9 mouse cellular contexts compared by ENCODE assay signal in the genomic region with DNA sequence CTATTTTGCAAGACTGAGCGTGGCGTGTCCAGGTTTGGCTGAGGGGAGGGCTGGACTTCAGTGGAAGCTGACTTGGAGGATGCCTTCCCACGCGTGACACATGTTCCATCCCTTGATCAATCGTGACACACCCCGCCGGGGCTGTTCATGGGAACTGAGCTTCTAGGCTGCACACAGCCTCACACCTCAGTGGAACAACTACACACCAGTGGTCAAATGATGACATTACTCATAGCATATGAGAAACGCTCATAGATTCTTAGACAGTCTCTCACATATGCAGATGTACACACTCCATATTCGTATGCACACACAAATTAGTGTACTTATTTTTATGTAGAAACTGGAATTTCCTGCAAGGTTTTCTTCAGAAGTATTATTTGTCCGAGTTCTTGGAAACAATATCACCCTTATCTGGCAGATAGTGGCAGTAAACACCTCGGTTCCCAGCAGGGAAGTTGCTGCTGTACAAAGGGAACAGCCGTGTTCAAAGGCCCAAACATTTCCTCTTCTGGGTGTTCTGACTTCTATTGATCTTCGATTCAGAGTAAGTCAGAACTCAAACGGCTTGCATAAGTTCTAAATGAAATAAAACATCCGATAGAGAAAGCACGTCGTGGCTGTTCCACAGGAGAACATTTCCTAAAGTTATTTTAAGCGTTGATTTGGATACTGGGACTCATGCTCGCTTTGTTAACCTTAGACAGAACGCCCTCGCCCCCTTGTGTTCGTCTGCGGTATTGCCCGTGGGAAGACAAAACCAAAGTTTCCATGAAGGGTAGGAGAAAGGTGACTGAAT.
DNase-seq lines count a peak whose midpoint lies in the region; ATAC-seq and TF ChIP-seq lines count a peak whose summit lies in the region.
"Had no signal": no experiment of that assay in that cellular context is flagged by ENCODE, and none has a peak within 500 bp of the region (broad histone marks: within the 10 kb centered on the region; RNA-seq: fewer than 3 reads in every experiment).

No protein-coding gene starts in this region.

- H3K4me1 ChIP-seq in ES-Bruce4 (ENCODE audit: control insufficient read depth, insufficient read depth, low read length): no peaks in the 10 kb centered on the region
- no peaks in the 10 kb centered on the region for H3K4me1 ChIP-seq in forebrain, embryonic 14.5 days (ENCODE audit: control insufficient read depth, insufficient read depth, low read length)
- H3K4me1 ChIP-seq in heart, postnatal 0 days (ENCODE audit: control insufficient read depth, insufficient read depth): no peaks in the 10 kb centered on the region
- H3K4me1 ChIP-seq in olfactory bulb, adult 2 months (ENCODE audit: control insufficient read depth, insufficient read depth, low read length): no peaks in the 10 kb centered on the region; the same call in 1 of the 2 replicates
- H3K4me1 ChIP-seq in thymus, adult 2 months (replicated peaks; ENCODE audit: control insufficient read depth, insufficient read depth, low read length): no peaks in the 10 kb centered on the region
- H3K4me1 ChIP-seq: liver, embryonic 15.5 days had no signal

- TF ChIP-seq EP300 in ES-Bruce4 (IDR thresholded peaks at IDR 0.05; ENCODE audit: insufficient read depth, low read depth, low read length): no peak
- no peak for TF ChIP-seq EP300 in heart, postnatal 0 days (IDR thresholded peaks at IDR 0.05; ENCODE audit: low read depth)

- no peaks in the 10 kb centered on the region for H3K27me3 ChIP-seq in ES-Bruce4 (ENCODE audit: control insufficient read depth, insufficient read depth, low read length, poor library complexity, severe bottlenecking)
- no peaks in the 10 kb centered on the region for H3K27me3 ChIP-seq in forebrain, embryonic 14.5 days (replicated peaks; ENCODE audit: control insufficient read depth, insufficient read depth, low read length)
- no peaks in the 10 kb centered on the region for H3K27me3 ChIP-seq in heart, postnatal 0 days (ENCODE audit: control insufficient read depth, insufficient read depth, low read length)
- no peaks in the 10 kb centered on the region for H3K27me3 ChIP-seq in thymus, adult 2 months (ENCODE audit: control insufficient read depth, insufficient read depth, low read length)
- H3K27me3 ChIP-seq: liver, embryonic 15.5 days had no signal

- peak; percentile 53 for DNase-seq in c-Kit-positive CD71-positive TER-119-positive erythroid progenitor cells, embryonic 14.5 days (ENCODE audit: low spot score)
- peak; percentile 88 for DNase-seq in forebrain, embryonic 14.5 days (ENCODE audit: low spot score)
- DNase-seq in heart, postnatal 0 days (ENCODE audit: low spot score): peak; percentile 73
- DNase-seq in kidney, postnatal 25 days: peak; percentile 70 to 91
- peak; percentile 69 to 70 for DNase-seq in lung, adult 18-20 months
- DNase-seq in thymus, adult 2 months: peak; percentile 66

- H3K9ac ChIP-seq in ES-Bruce4 (ENCODE audit: low read depth, poor library complexity, severe bottlenecking): no peak overlapping the region
- H3K9ac ChIP-seq in forebrain, embryonic 14.5 days (ENCODE audit: low read length): no peak overlapping the region
- H3K9ac ChIP-seq in heart, postnatal 0 days (replicated peaks; ENCODE audit: low read depth, low read length): no peak overlapping the region
- H3K9ac ChIP-seq: liver, embryonic 15.5 days had no signal

- no peak overlapping the region for H3K27ac ChIP-seq in ES-Bruce4 (ENCODE audit: insufficient read depth, low read length)
- H3K27ac ChIP-seq in forebrain, embryonic 14.5 days (ENCODE audit: low read depth, low read length): no peak overlapping the region
- H3K27ac ChIP-seq in heart, postnatal 0 days (ENCODE audit: low read depth): no peak overlapping the region
- H3K27ac ChIP-seq in olfactory bulb, adult 2 months (ENCODE audit: insufficient read depth, low read depth, low read length): no peak overlapping the region
- H3K27ac ChIP-seq in thymus, adult 2 months (ENCODE audit: control insufficient read depth, insufficient read depth, low read length): no peak overlapping the region
- H3K27ac ChIP-seq: liver, embryonic 15.5 days had no signal

- 36% methylated on average over 24 of the region's 24 CpGs for WGBS in forebrain, embryonic 14.5 days
- WGBS in heart, postnatal 0 days: 35% methylated on average over 24 of the region's 24 CpGs
- WGBS in olfactory bulb, adult 2 months: 39% methylated on average over 24 of the region's 24 CpGs
- 38% methylated on average over 24 of the region's 24 CpGs for WGBS in thymus, adult 2 months

- H3K4me3 ChIP-seq in ES-Bruce4 (ENCODE audit: low read depth, low read length): no peak overlapping the region
- no peak overlapping the region for H3K4me3 ChIP-seq in forebrain, embryonic 14.5 days (ENCODE audit: low read depth, low read length)
- no peak overlapping the region for H3K4me3 ChIP-seq in heart, postnatal 0 days (ENCODE audit: low read depth, low read length)
- no peak overlapping the region for H3K4me3 ChIP-seq in olfactory bulb, adult 2 months (ENCODE audit: insufficient read depth, low read depth, low read length)
- H3K4me3 ChIP-seq in thymus, adult 2 months (ENCODE audit: control insufficient read depth, insufficient read depth, low read length): no peak overlapping the region
- H3K4me3 ChIP-seq: liver, embryonic 15.5 days had no signal

- peak overlapping the region; percentile 28; the same call in 1 of the 2 replicates for H3K4me2 ChIP-seq in forebrain, embryonic 14.5 days (ENCODE audit: low read length)
- peak overlapping the region; percentile 42 for H3K4me2 ChIP-seq in heart, postnatal 0 days (ENCODE audit: low read depth, low read length)
- H3K4me2 ChIP-seq: liver, embryonic 15.5 days had no signal

- TF ChIP-seq CTCF in ES-Bruce4 (IDR thresholded peaks at IDR 0.05; ENCODE audit: low read depth, low read length): peak; percentile 78
- peak; percentile 99 for TF ChIP-seq CTCF in heart, postnatal 0 days (IDR thresholded peaks at IDR 0.05; ENCODE audit: low read depth)
- peak; percentile 65; the same call in 1 of the 2 replicates for TF ChIP-seq CTCF in olfactory bulb, adult 2 months (IDR thresholded peaks at IDR 0.05; ENCODE audit: insufficient read depth, low read depth, low read length)
- no peak for TF ChIP-seq CTCF in thymus, adult 2 months (IDR thresholded peaks at IDR 0.05; ENCODE audit: borderline replicate concordance, control insufficient read depth, extremely low read depth, insufficient read depth, low read length, poor library complexity)

- ATAC-seq in forebrain, embryonic 14.5 days: peak; percentile 63
- no peak; the same call in 1 of the 2 replicates for ATAC-seq in heart, postnatal 0 days (ENCODE audit: insufficient read depth, low read depth)

- H3K9me3 ChIP-seq in ES-Bruce4 (replicated peaks; ENCODE audit: control insufficient read depth, insufficient read depth, low read length, poor library complexity, severe bottlenecking): no peaks in the 10 kb centered on the region
- H3K9me3 ChIP-seq in forebrain, embryonic 14.5 days (replicated peaks; ENCODE audit: control insufficient read depth, low read length): no peaks in the 10 kb centered on the region
- no peaks in the 10 kb centered on the region for H3K9me3 ChIP-seq in heart, postnatal 0 days (replicated peaks; ENCODE audit: control insufficient read depth, low read length)
- H3K9me3 ChIP-seq: liver, embryonic 15.5 days had no signal

- no peaks in the 10 kb centered on the region for H3K36me3 ChIP-seq in ES-Bruce4 (ENCODE audit: control insufficient read depth, insufficient read depth, low read length, poor library complexity, severe bottlenecking)
- no peaks in the 10 kb centered on the region for H3K36me3 ChIP-seq in forebrain, embryonic 14.5 days (ENCODE audit: control insufficient read depth, insufficient read depth, low read length)
- H3K36me3 ChIP-seq in heart, postnatal 0 days (replicated peaks; ENCODE audit: control insufficient read depth, insufficient read depth, low read length): no peaks in the 10 kb centered on the region
- no peaks in the 10 kb centered on the region for H3K36me3 ChIP-seq in thymus, adult 2 months (ENCODE audit: control insufficient read depth, insufficient read depth, low read length)
- H3K36me3 ChIP-seq: liver, embryonic 15.5 days had no signal

- no peak for TF ChIP-seq POLR2A in ES-Bruce4 (IDR thresholded peaks at IDR 0.05; ENCODE audit: insufficient read depth, low read length)
- no peak for TF ChIP-seq POLR2A in olfactory bulb, adult 2 months (IDR thresholded peaks at IDR 0.05; ENCODE audit: insufficient read depth, low read depth, low read length)
- TF ChIP-seq POLR2A in thymus, adult 2 months (IDR thresholded peaks at IDR 0.05; ENCODE audit: control insufficient read depth, extremely low read depth, insufficient read depth, low read length, poor library complexity): no peak
